Mouse (Mus musculus): ENCODE data around the gene Klhl7.

Klhl7 gene

DNA sequence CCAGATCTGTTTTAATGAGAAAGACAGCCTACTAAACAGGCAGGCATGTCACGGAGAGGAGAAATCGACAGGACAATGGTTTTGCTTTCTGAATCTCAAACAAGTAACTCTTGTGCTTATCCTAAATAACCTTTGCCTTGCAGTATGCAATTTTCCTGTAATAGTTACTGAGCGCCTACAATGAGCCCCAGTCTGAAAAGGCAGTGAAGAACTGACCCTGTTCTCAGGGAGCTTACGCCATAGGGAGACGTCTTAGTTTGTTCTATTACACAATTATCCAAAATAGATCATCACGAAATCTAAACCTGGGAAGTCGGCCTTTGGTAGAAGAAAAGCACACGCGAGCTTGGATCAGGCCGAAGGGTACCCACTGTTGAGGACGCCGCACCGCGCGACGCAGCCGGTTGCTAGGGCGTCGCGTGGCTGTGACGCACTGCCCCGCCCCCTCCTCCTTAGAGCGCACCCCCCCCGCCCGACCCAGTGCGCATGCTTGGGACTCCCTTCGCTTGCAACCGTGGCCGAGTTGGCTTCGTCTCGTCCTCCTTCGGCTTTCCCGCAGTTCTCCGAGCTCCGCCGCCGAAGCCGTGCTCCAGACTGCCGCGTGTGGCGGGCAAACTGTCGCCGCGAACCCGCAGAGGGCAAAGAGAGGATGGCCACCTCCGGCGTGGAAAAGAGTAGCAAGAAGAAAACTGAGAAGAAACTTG lies at the start of gene Klhl7:
Gene Klhl7, plus strand, starts transcription at position 500 of the 704 bp plus-strand sequence.
- peak; percentile 81 for DNase-seq (ENCODE audit: low spot score in 2 of 2)

DNA sequence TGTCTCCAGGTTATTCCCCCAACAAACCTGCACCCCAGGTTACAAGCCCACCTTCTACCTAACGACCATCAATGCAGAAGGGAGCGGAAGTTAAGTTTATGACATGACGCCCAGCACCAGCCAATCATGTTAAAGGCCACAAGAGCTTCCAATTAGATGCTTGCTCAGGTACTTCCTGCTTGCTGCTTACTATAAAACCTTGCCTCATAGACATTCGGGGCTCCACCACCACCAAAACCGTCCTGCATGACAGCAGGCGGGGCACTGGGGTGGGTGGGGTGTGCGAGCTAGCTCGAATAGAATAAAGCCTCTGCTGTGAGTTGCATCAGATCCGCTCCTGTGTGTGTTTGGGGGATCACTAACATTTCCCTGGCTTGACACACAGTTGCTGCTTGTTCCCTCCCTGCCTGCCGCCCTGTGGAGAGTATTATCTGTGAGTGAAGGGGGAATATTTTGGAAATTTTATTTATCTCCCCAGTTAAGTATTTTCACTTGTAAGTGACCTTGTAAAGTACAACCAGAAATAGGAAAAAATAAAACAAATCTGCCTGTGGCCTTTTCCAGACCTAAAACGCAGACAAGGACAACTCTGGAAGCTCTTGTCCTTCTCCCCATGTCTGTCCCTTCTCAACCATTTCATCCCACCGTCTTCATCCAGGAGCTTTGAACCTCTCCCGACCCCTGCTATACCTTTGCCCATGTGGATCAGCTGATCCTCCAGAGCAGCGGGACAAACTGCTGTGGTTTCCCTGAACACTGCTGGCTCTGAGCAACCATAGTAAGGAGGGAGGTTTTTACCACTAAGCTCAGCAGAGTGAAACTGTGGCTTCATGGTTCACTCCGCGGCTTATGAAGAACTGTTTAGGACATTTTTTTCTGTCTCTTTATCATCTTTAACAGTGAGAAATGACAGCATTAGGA lies 48.4 kb upstream of the Klhl7 start:
- DNase-seq (ENCODE audit: low spot score in 2 of 2): no peak

DNA sequence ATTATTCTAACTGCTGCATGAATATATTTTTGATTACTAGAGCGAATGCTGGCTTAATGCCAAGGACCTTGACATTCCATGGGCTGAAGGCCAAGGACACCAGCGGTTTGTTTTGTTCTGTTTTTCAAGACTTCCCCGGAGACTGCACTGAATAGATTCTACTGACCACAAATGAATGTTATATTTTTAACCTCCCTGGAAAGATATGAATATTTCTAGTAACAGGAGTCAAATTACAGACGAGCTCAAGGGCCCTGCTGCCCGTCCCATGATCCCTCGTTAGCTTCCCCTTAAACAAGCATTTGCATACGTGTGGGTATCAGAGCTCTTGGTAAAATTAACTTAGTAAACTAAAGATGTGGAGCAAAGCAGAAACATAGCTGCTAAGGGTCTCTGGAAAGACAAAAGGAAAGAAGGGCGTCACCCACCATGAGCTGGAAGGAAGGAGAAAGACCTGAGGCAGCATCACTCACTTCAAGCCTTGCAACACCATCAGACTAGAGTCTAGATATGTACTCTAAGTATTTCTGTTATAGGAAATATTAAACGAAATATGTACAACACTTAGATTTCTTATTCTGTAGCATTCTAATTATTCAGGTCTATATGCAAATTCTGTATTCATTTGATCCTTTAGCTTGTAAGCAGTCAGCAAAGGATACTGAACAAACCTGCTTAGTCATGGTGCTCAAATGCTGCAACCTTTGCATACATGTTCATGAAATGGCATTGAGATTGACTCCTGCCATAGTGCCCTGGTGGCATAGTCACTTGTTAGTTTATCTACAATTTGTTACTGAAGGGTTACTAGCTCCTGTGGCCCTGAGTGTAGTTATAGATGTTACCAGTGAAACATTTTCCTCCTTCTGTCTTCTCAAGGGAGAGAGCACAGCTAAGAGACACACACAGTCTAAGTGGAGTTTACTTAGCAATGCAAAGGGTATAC lies 46.9 kb upstream of the Klhl7 start:
- DNase-seq (ENCODE audit: low spot score in 2 of 2): no peak

DNA sequence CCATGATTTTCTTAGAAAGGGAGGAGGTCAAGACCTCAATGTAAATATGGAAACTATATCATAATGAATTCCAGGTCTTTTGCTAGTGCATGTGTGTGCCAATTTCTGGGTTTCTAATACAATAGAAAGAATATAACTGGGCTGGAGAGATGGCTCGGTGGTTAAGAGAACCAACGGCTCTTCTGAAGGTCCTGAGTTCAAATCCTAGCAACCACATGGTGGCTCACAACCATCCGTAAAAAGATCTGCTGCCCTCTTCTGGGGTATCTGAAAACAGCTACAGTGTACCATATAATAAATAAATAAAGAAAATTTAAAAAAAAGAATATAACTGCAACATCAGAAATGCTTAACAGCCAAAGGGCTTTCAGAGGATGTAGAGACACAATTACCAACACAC lies 46.0 kb upstream of the Klhl7 start:
- DNase-seq (ENCODE audit: low spot score in 2 of 2): no peak

DNA sequence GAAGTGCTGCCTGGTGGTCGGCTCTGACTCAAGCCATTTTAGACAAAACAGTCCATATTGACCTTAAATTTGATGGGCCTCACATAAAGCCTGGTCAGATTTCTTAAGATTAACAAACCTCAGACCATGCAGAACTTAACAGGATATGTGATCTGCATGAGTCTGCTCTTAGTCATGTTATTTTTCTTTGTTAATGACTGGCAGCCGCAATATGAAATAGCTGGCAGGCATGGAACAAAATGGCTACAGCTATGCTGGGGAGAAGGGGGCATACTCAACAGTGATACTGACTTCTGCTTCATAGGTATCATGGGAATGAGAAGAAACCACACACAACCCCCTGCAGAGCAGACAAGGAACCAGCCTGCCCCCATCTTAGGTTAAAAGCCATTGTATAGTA lies 43.5 kb upstream of the Klhl7 start:
- DNase-seq (ENCODE audit: low spot score in 2 of 2): no peak

DNA sequence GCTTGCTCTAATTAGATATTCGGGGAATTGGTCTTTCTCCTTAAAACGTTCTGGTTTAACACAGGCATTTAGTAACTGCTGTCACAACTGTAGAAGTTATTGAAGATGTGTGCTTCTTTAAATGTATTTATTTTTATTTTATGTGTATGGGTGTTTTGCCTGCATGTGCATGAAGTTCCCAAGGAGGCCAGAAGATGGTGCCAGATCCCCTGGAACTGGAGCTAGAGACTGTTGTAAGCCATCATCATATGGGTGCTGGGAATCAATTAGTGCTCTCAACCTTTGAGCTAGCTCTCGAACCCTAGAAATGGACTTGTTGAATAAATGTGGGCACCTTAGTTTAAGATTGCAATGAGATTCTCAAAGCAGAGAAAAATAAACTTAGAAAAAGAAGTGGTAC lies 42.8 kb upstream of the Klhl7 start:
- no peak for DNase-seq (ENCODE audit: low spot score in 2 of 2)

DNA sequence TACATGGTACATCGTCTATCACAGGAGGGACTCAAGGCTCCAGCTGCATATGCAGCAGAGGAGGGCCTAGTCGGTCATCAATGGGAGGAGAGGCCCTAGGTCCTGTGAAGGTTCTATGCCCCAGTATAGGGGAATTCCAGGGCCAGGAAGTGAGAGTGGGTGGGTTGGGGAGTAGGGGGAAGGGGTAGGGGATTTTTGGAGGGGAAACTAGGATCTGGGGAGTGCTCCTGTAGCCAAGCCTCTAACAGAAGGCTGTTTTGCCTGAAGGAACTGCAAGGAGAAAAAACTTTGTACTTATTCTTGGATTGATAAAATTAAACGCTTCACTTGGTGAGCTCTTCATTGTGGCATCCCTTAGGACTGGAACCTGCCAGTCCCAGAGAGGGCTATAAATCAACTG lies 39.5 kb upstream of the Klhl7 start:
- DNase-seq (ENCODE audit: low spot score in 2 of 2): no peak

DNA sequence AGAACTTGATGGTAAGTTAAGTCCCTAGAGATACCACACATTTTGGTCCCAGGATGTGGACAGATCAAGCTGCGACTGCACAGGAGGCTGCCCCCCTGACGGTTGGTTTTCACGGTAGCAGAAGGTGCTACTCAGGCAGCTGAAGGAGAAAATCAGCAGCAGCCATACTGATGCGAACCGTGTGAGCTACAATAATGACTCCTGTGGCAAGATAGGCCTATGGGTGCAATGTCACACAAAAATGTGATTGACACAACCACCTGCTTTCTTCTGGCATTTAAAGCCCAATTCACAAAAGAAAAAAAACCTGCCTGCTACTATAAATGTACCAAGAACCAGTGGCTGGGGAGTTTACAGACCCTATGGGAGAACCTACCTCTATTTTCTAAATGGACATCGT lies 37.4 kb upstream of the Klhl7 start:
- no peak for DNase-seq (ENCODE audit: low spot score in 2 of 2)

DNA sequence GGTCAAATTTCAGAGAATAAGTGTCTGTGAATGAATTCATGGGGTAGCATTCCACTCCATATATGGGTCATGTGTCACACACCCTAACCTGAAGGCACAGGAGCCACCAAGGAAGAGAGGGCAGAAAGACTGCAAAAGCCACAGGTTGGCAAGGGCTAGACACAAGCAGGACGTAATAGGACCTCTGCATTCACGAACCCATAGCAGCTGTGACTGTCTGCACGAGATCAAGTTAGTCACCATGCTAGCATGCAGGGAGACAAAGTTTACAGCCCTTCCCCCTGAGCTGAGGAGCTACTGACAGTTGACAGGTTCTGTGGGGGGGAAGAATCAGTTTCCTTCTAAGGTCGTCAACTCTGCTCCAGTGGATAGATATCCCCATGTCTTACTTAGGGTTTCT lies 36.9 kb upstream of the Klhl7 start:
- no peak for DNase-seq (ENCODE audit: low spot score in 2 of 2)

DNA sequence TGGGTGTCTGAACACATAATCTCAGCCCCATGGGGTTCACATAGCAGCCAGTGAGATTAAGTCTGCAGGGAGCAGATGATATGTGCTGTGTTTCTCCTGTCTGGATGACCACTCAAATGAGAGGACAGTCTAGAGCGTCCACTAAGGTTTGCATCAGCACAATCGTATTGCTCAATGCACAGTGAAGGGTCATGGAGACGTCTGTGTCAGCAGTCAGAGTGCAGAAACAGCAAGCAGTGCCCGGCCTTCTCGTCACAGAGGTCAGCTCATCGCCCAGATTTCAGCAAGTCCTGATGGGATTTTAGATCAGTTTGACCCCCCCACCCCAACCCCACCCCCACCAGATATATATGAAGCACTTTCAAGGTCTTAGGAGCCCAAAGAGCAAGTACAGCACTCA lies 31.4 kb upstream of the Klhl7 start:
- no peak for DNase-seq (ENCODE audit: low spot score in 2 of 2)

DNA sequence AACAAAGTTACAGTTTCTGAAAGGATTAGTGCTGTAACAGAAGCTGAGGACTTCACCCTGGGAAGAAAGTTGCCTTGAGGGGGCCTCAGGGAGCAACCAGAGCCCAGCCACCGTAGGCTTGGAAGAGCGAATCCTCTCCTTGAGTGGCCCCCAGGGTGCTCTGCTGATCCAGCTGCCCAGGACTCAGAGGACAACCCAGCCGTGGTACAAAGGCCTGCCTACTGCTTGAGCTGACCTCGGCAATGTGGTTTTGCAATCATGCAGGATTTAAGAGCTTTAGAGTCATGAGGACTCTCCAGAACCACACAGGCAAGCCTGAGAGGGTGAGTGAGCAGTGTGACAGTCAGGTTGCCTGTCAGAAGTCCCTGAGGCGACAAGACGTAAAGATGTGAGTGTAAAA lies 28.4 kb upstream of the Klhl7 start:
- DNase-seq (ENCODE audit: low spot score in 2 of 2): no peak

DNA sequence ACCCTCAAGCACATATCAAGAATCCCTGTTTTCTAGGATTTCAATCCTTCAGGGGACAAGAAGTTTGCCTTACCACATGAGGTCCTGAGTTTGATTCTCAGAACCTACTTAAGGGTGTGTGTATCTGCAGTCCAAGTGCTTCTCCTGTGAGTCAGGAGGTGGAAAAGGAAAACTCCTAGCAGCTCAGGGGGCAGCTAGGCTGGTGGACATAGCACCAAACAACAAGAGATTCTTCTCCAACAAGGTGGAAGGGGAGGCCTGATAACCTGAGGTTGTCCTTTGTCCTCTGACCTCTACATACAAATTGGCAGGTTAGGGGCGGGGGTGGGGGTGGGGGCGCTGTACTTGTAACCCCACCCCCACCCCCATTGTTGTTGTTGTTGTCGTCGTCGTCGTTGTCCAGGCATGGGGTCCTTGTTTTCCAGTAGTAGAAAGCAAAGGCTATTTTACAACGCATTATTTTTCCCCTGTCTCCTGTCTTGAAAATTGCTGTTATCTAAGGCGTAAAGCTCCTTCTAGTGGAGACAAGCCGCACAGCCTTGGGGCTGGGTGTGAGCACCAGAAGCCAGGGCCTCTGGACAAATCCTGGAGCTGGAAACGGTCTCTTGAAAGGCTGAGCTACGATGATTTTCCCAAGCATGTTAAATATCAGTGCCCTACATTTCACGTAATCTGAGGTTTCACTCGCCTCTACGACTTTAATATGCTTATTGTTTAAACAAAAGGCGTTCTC lies 23.3 kb upstream of the Klhl7 start:
- DNase-seq (ENCODE audit: low spot score in 2 of 2): peak; percentile 54 to 56

DNA sequence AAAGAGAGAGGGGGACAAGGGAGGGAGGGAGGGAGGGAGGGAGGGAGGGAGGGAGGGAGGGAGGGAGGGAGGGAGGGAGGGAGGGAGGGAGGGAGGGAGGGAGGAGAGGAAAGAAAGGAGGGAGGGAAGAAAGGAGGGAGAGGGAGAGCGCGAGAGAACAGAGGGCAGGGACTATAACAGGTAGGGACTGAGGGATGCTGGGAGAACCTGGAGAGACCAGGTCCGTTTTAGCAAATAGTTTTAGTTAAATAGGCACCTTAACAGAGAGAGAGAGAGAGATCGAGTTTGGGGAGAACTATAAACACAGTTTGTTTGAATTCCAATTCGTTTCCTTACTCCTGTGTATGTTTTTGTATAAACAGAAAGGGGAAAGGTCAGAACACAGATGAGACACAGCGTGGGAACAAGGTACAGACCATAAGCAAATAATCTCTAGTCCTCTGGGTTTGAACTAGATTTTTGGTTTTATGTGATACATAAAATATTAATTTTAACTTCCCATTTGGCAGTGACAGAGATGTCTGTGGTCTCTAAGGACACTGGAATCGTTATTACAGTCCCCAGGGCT lies 22.6 kb upstream of the Klhl7 start:
- no peak for DNase-seq (ENCODE audit: low spot score in 2 of 2)

DNA sequence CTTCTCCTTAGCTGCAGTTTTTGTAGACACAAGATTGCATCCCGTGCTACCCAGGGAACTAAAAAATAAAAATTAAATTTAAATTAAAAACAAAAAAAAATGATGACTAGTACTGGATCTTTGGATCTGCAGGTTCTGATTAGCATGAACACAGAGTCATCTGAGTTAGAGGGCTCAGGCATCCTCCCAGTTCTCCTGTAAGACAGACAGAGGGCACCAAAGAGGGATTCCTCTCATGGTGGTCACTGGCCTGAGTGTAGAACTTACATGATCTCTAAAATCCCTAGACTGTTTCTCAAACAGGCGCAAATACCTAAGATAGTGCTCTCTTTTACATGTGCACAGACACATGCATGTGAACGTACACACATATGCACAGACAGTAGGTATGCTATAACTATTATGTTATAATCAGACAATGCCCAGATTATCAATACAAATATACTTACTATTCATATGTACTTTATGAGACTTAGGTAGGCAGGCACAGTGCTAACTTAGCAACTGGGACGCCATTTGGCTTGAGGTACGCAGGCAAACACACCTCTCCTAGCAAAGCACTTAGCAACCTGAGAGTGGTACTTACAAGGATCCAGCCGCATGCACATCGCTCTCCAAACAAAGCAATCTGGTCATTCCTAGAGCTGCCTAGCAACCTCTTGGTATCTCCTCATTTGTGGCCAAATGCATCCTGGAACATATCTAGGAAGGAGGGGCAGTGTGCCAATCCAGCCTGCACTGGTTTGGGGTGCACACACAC lies 21.8 kb upstream of the Klhl7 start:
- no peak for DNase-seq (ENCODE audit: low spot score in 2 of 2)

DNA sequence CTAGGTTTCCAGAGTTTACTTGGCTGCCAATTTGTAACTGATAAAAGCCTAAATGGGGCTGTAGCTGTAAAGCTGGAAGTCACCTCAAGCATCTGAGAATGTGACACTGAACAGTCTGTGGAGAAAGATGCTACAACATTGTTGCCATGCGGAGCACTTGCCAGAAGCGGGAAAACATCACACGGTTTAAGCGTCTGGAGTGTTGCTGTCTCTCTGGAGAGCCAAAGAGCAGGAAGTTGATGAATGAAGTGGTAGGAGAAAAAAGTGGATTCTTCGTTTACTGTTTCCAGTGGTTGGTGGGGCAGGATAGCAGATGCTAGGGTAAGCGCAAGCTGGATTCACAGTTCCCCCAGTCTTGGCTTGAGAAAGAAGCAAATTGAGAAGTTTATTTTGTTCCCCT lies 19.6 kb upstream of the Klhl7 start:
- DNase-seq (ENCODE audit: low spot score in 2 of 2): no peak

DNA sequence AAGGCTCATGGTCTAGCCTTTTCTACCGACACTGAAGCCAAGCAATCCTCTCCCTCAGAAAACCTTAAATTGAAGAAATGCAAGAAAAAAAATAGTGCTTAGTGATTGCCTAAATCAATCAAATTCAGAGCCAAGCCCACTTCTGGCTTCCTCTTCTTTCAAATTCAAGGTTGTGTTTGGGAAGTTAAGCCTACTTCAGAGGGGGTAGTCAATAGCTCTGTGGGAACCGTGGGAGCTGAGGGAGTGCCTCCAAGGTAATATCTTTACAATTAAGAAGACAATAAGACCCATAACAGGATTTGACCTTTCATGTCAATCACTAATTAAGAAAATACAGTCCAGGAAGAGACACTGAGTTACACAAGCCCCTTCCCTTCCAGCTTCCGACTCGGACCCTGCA lies 15.6 kb upstream of the Klhl7 start:
- no peak for DNase-seq (ENCODE audit: low spot score in 2 of 2)

DNA sequence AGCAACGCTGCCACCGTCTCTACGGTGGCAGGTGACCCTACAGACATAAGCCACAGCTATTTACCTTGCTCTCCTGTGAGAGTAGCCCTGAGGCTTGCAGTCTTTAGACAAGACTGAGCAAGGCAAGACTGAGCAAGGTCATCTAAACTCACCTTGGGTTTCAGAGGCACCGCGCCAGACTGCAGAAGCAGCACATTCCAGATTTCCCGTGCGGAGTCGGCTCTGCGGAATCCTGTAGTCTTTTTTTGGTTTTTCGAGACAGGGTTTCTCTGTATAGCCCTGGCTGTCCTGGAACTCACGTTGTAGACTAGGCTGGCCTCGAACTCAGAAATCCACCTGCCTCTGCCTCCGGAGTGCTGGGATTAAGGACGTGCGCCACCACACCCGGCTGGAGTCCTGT lies 14.2 kb upstream of the Klhl7 start:
- DNase-seq (ENCODE audit: low spot score in 2 of 2): no peak

DNA sequence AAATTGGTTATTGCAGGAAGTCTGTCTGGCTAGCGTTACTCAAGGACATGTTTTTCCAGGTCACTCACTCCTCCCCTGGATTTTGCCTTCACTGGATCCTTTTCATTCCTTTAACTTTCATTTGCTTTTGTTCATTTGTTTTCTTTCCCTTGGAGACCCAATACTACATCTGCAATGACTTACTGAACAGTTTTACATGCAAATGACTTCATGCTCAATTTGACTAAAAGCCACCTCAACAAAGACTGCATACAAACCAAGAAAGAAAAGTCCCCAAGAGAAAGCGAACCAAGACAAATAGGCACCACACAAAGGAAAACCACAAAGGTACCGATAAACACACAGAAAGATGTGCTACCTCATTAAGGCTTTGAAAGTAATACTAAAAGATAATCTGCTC lies 13.5 kb upstream of the Klhl7 start:
- DNase-seq (ENCODE audit: low spot score in 2 of 2): no peak

DNA sequence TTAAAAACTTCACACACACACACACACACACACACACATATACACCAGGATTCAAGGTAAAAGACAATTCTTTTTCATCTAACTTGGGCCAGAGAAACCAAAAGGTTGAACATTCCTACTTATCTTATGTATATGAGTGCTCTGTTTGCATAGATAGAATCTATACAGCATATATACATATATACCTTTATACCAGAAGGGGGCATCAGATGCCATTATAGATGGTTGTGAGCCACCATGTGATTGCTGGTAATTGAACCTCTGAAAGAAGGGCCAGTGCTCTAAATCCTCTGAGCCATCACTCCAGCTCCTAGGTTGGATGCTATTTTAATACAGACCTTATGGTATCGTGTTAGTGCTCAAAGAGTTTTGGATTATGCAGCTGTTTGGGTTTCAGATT lies 12.0 kb upstream of the Klhl7 start:
- DNase-seq (ENCODE audit: low spot score in 2 of 2): no peak

DNA sequence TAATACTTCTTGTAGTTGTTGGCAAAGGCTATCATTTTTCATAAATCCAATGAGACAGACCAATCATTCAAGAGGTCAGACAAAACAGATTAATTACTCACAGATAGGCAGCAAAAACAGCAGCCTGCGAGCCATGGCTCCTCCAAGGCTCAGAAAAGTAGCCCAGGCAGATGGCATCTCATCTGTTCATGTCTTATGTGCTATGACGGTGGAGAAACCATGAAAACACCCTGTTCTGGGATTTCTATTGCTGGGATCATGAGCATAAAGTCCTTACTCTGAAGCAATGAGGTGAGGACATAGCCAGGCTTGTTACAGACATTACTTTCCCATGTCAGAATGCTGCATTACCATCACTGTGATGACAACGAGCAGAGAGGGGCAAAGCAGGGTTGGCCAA lies 7.9 kb upstream of the Klhl7 start:
- DNase-seq (ENCODE audit: low spot score in 2 of 2): no peak
